Mouse (Mus musculus) liver, embryonic 14.5 days (tissue): ENCODE measurements around the gene Cnbd2. TPM values are rescaled to one million over a fixed set of nuclear protein-coding genes. Genes with fewer than 3 reads are reported as not detected.

ENCODE experiments used
- ATAC-seq: fragments of 200-750 bp; cut with Nextera tagmentation; 2 replicates; pipeline ENCODE4 v1.8.0; 2017; ENCODE audit warnings: moderate number of reproducible peaks, mild to moderate bottlenecking, moderate library complexity; ENCODE audit not compliant: insufficient read depth
- DNase-seq, 3 experiments: peaks; one replicate each; pipeline ENCODE4 v3.0.0-alpha.2; 2012 to 2013; ENCODE audit warnings: low read depth in 3 of 3, low spot score in 3 of 3
- H3K27ac ChIP-seq: fragments of 300-500 bp; sonication (generic); 2 replicates; pipeline ENCODE4 v1.5.1; 2014; ENCODE audit warnings: moderate library complexity, mild to moderate bottlenecking, control low read depth, inconsistent platforms
- H3K27me3 ChIP-seq: fragments of 300-500 bp; sonication (generic); 2 replicates; pipeline ENCODE4 v1.6.1; 2014; ENCODE audit warnings: mild to moderate bottlenecking, low read length, moderate library complexity; ENCODE audit not compliant: control insufficient read depth, insufficient read depth
- H3K36me3 ChIP-seq: fragments of 300-500 bp; sonication (generic); replicated peaks from 2 replicates; pipeline ENCODE4 v1.6.1; 2014; ENCODE audit warnings: low read depth; ENCODE audit not compliant: control insufficient read depth, insufficient read depth
- H3K4me1 ChIP-seq, 2 experiments: fragments of 200-500 bp in 1 of 2; fragments of 300-500 bp in 1 of 2; sonication (generic) in 1 of 2; replicated peaks; 2 replicates each; pipeline ENCODE4 v1.6.1; 2012 to 2014; ENCODE audit warnings: antibody characterized with exemption in 1 of 2, inconsistent platforms in 1 of 2, low read length in 1 of 2; ENCODE audit not compliant: control insufficient read depth in 2 of 2, insufficient read depth in 2 of 2
- H3K4me2 ChIP-seq: fragments of 300-500 bp; sonication (generic); 2 replicates; pipeline ENCODE4 v1.6.1; 2014; ENCODE audit warnings: low read depth, mild to moderate bottlenecking, control low read depth, moderate library complexity
- H3K4me3 ChIP-seq, 2 experiments: fragments of 200-500 bp in 1 of 2; fragments of 300-500 bp in 1 of 2; sonication (generic) in 1 of 2; 2 replicates each; pipeline ENCODE4 v1.5.1; 2012 to 2014; ENCODE audit warnings: low read depth in 2 of 2, low read length in 2 of 2, mild to moderate bottlenecking in 2 of 2, control low read depth in 1 of 2, inconsistent platforms in 1 of 2, moderate library complexity in 1 of 2; ENCODE audit not compliant: insufficient read depth in 1 of 2
- H3K9ac ChIP-seq: fragments of 300-500 bp; sonication (generic); replicated peaks from 2 replicates; pipeline ENCODE4 v1.6.1; 2014; ENCODE audit warnings: mild to moderate bottlenecking, control low read depth, moderate library complexity
- H3K9me3 ChIP-seq: fragments of 300-500 bp; sonication (generic); 2 replicates; pipeline ENCODE4 v1.6.1; 2016; ENCODE audit warnings: low read length, mixed read lengths; ENCODE audit not compliant: control insufficient read depth
- CTCF ChIP-seq: IDR thresholded peaks from 2 replicates; pipeline ENCODE4 v1.5.1; 2016; ENCODE audit warnings: antibody characterized with exemption, low read depth, control low read depth
- EP300 ChIP-seq: IDR thresholded peaks from 2 replicates; pipeline ENCODE4 v1.6.1; 2016; ENCODE audit warnings: antibody characterized with exemption, low read depth
- WGBS: fragments of 180-500 bp; shearing (Covaris S2); extraction: QIAGEN DNeasy Blood & Tissue Kit; methylation state at CpG from one replicate; pipeline ENCODE4 v1.1.7; 2014; ENCODE audit not compliant: insufficient replicate concordance; 5-methylcytosine and 5-hydroxymethylcytosine counted together
- polyA plus RNA-seq, 2 experiments: library from polyadenylated mRNA; depleted of rRNA in 1 of 2; stranded (reverse) in 1 of 2; unstranded in 1 of 2; fragments of >200 nt; fragmentation: Nextera tagmentation in 1 of 2; extraction: Ambion mirVana in 1 of 2; gene quantifications; 2 replicates each; pipeline versions ENCODE4 v1.2.1 to v1.2.3; 2012 to 2014

Gene Cnbd2
- polyA plus RNA-seq (2012; rRNA removed) (0.28 and 0.51 TPM in 2 replicates), polyA plus RNA-seq (2014; fragmentation: Nextera tagmentation; extraction: Ambion mirVana) (1.5 and 1.9 TPM in 2 replicates)

DNA sequence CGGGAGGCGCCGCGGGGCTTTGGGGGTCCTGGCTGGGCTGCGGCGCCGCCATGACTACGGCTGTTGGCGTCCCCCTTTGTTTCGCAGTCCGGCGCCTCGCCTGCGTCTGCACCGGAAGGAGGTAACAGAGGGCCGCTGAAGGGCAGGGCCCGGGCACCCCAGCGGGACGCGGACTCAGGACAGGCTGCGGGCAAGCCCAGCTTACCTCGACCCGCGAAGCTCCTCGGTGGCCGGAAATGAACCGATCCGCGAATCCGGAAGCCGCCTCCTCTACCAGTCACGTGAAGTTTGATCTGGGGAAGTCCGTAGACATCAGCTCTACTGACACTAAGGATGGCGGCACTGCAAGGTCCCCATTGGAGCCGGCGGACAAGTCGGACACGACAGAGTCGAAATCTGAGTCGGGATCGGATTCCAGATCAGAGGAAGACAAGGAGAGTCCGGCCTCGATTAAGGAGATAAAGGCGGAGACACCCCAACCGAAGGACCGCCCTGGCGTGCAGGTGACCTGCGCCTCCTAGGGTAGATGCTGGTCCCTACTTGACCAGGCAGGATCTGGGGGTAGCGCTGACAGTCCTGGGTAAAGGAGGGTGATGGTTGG, at the start of gene Cnbd2, which contains the start of gene Scand1:
Gene Cnbd2, plus strand, starts transcription at position 3 of the 601 bp plus-strand sequence.
Gene Scand1, minus strand, starts transcription at position 408 of the 601 bp plus-strand sequence.
- ATAC-seq (peak; percentile 88), DNase-seq (peak; percentile 65 to 76 (median 66))
- Histone ChIP-seq H3K27me3 (no peaks in the 10 kb centered on the region), H3K36me3 (no peaks in the 10 kb centered on the region), H3K4me2 (peak within 1 kb of the TSS; percentile 66), H3K4me1 (peaks cover 5 to 7% of the 10 kb centered on the region in 2 experiments), H3K9me3 (no peaks in the 10 kb centered on the region), H3K9ac (peak within 1 kb of the TSS; percentile 88), H3K27ac (peak within 1 kb of the TSS; percentile 71), H3K4me3 (peak within 1 kb of the TSS; percentile 84 to 85)
- WGBS = under 1% methylated on average over 47 of the region's 49 CpGs
- TF ChIP-seq EP300 = no peak
- TF ChIP-seq CTCF = peak; percentile 72

DNA sequence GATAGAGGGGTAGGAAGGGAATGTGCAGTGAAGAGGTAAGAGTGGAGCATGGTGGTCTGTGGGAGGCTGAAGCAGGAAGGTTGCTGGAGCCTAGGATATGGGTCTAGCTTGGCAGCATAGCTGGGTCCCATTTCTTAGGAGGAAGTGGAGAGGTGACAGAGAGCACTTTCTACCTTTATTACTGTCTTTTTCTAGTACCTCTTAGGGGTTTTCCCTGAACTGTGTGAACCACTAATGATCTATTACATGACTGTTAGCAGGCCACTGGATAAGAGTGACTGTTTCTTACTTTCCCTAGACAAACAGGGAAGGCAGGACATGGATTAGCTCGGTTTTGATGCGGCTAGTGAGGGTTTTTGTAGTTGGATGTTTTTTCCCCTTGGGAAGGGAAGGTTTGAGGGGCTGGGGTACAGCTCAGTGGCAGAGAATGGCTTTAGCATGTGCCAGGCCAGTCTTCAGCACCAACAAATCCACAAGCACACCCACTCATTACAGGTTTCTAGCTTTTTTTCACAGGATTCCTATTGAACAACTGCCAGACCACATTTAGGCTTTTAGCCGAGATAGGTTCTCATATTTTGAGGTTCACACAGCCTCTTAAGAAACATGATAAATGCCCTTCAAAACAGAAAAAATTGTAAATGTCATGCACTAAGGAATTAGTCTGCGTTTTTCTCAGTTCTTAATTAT, 48.8 kb upstream of the Cnbd2 start:
- no peak for DNase-seq
- ATAC-seq = no peak
- Histone ChIP-seq H3K27ac (no peak overlapping the region), H3K36me3 (no peaks in the 10 kb centered on the region; the same call in 1 of the 2 replicates), H3K27me3 (no peaks in the 10 kb centered on the region), H3K9me3 (no peaks in the 10 kb centered on the region), H3K9ac (no peak overlapping the region), H3K4me2 (no peak overlapping the region), H3K4me1 (0 out of 4 replicates have a peak, but pooled peaks cover 0 to 2% of the 10 kb centered on the region in 2 experiments), H3K4me3 (no peak overlapping the region)
- TF ChIP-seq EP300 (no peak), CTCF (no peak)
- WGBS = 71% methylated on average over 4 of the region's 4 CpGs

- H3K4me3 ChIP-seq = no peak overlapping the region
- no peak overlapping the region for H3K27ac ChIP-seq
- H3K4me2 ChIP-seq = no peak overlapping the region
- H3K27me3 ChIP-seq = no peaks in the 10 kb centered on the region
- DNase-seq (no peak), ATAC-seq (no peak)
- no peaks in the 10 kb centered on the region for H3K4me1 ChIP-seq
- 83% methylated on average over 9 of the region's 9 CpGs for WGBS
- no peak overlapping the region for H3K9ac ChIP-seq
- no peaks in the 10 kb centered on the region for H3K9me3 ChIP-seq
- TF ChIP-seq CTCF (no peak), EP300 (no peak)
- no peaks in the 10 kb centered on the region for H3K36me3 ChIP-seq
Measured at GRCm38 (mm10) chr2:156267636-156268035, 44.5 kb upstream of the Cnbd2 start.

DNA sequence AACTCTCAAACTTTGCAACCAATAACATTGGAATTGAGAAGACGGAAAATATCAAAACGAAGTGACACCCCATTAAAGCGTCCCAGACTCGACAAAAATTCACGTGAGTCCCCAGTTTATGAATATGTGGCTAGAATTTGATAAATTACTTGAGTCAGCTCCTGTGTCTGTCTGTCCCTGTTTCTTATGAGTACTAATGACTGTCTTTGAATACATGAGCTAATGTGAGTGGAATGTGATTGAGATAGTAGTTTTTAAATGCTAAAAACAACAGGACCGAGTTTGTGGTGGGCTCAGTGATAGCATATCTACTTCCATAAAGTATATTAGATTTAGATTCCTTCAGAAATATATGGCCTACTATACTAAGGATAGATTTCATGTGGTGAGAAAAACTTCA, 39.5 kb upstream of the Cnbd2 start:
- Histone ChIP-seq H3K4me3 (no peak overlapping the region), H3K27me3 (no peaks in the 10 kb centered on the region), H3K36me3 (peaks cover 2% of the 10 kb centered on the region; the same call in 1 of the 2 replicates), H3K4me1 (no peaks in the 10 kb centered on the region), H3K9ac (no peak overlapping the region), H3K27ac (no peak overlapping the region), H3K4me2 (no peak overlapping the region), H3K9me3 (no peaks in the 10 kb centered on the region)
- no peak for DNase-seq
- 80% methylated on average over 6 of the region's 6 CpGs for WGBS
- no peak for TF ChIP-seq EP300
- TF ChIP-seq CTCF = no peak
- no peak for ATAC-seq
